Mouse (Mus musculus): ENCODE data around the gene Dusp23. TPM values are rescaled to one million over a fixed set of nuclear protein-coding genes. Genes with fewer than 3 reads are reported as not detected.

The Dusp23 gene
- polyA plus RNA-seq, 2 experiments, result 3.8 to 4.0 TPM

DNA sequence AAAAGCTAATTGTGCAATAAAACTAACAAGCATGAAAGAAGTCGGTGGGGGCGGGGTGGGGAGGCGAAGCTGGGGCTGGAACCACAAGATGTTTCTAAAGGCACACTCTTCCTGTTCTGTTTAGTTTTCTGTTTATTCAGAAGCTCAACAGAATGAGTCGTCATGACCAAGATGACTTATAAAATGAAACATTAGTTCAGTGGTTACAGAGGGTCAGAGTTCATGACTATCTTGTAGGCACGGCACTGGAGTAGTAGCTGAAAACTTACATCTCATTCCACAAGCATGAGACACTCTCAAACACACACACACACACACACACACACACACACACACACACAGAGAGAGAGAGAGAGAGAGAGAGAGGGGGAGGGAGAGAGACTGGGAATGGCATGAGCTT lies 3.5 kb upstream of the Dusp23 start:
- H3K36me3 ChIP-seq (replicated peaks; ENCODE audit: control insufficient read depth, insufficient read depth, low read depth), result no peaks in the 10 kb centered on the region
- WGBS (ENCODE audit: insufficient replicate concordance), result 60% methylated on average over 5 of the region's 5 CpGs
- no peaks in the 10 kb centered on the region for H3K9me3 ChIP-seq (ENCODE audit: control insufficient read depth, low read length)
- no peak overlapping the region for H3K4me2 ChIP-seq (ENCODE audit: low read depth)
- ATAC-seq (ENCODE audit: insufficient read depth) (no peak), DNase-seq (ENCODE audit: low read depth in 3 of 3, low spot score in 3 of 3) (no peak)
- no peak overlapping the region for H3K27ac ChIP-seq
- H3K27me3 ChIP-seq (ENCODE audit: control insufficient read depth, insufficient read depth, low read length), result no peaks in the 10 kb centered on the region
- H3K9ac ChIP-seq (replicated peaks), result no peak overlapping the region
- H3K4me1 ChIP-seq (replicated peaks; ENCODE audit: control insufficient read depth in 2 of 2, insufficient read depth in 2 of 2, low read length in 1 of 2), result no peaks in the 10 kb centered on the region
- H3K4me3 ChIP-seq (ENCODE audit: insufficient read depth in 1 of 2, low read depth in 2 of 2, low read length in 2 of 2), result no peak overlapping the region
- TF ChIP-seq CTCF (IDR thresholded peaks at IDR 0.05; ENCODE audit: low read depth) (no peak), EP300 (IDR thresholded peaks at IDR 0.05; ENCODE audit: low read depth) (no peak)

DNA sequence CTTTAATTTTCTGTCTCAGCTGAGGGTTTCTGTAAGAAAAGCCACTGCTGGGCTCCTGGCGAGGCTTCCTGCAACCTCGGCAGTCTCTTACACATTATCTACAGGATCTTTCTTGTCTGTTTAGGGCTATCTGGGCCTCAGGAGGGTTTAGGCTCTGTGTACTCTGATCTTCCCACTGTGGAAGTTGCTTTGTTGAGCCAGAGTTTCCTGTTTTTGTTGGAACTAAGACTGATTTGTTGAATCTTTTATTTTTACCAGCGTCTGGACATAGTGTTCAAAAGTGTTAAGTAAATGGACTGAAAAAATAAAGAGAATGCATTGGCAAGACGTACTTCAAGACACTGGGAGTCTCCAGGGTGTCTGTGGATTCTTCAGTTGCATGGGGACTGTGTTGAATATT lies 2.5 kb upstream of the Dusp23 start:
- WGBS (ENCODE audit: insufficient replicate concordance), result 22% methylated on average over 4 of the region's 4 CpGs
- H3K36me3 ChIP-seq (replicated peaks; ENCODE audit: control insufficient read depth, insufficient read depth, low read depth), result no peaks in the 10 kb centered on the region
- no peak overlapping the region for H3K27ac ChIP-seq
- TF ChIP-seq EP300 (IDR thresholded peaks at IDR 0.05; ENCODE audit: low read depth) (no peak), CTCF (IDR thresholded peaks at IDR 0.05; ENCODE audit: low read depth) (no peak)
- H3K4me2 ChIP-seq (ENCODE audit: low read depth), result no peak overlapping the region
- H3K27me3 ChIP-seq (ENCODE audit: control insufficient read depth, insufficient read depth, low read length), result no peaks in the 10 kb centered on the region
- H3K4me1 ChIP-seq (replicated peaks; ENCODE audit: control insufficient read depth in 2 of 2, insufficient read depth in 2 of 2, low read length in 1 of 2), result no peaks in the 10 kb centered on the region
- H3K9ac ChIP-seq (replicated peaks), result no peak overlapping the region
- DNase-seq (ENCODE audit: low read depth in 3 of 3, low spot score in 3 of 3) (no peak), ATAC-seq (ENCODE audit: insufficient read depth) (no peak)
- no peaks in the 10 kb centered on the region for H3K9me3 ChIP-seq (ENCODE audit: control insufficient read depth, low read length)
- H3K4me3 ChIP-seq (ENCODE audit: insufficient read depth in 1 of 2, low read depth in 2 of 2, low read length in 2 of 2), result no peak overlapping the region

DNA sequence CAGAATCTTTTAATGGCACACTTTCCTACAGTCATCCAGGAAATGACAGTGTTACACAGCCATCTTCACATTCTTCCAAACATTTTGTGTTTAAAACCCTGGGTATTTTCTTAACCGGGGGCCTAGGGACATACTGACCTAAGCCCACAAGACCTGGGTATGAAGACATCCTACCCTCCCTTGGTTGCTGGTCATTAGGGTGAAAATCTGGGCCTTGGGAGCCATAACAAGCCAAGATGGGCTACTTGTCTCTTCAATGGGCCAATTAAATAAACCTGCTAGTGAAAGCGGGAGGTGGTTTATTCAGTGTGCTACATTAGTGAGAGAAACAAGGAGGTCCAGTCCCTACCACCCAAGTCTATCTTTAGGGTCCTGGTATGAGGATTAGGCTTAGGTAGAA lies 1.4 kb upstream of the Dusp23 start:
- no peak overlapping the region for H3K27ac ChIP-seq
- H3K36me3 ChIP-seq (replicated peaks; ENCODE audit: control insufficient read depth, insufficient read depth, low read depth), result no peaks in the 10 kb centered on the region
- DNase-seq (ENCODE audit: low read depth in 3 of 3, low spot score in 3 of 3), result no peak
- no peak for TF ChIP-seq CTCF (IDR thresholded peaks at IDR 0.05; ENCODE audit: low read depth)
- no peak for TF ChIP-seq EP300 (IDR thresholded peaks at IDR 0.05; ENCODE audit: low read depth)
- H3K4me1 ChIP-seq (replicated peaks; ENCODE audit: control insufficient read depth in 2 of 2, insufficient read depth in 2 of 2, low read length in 1 of 2), result no peaks in the 10 kb centered on the region
- H3K27me3 ChIP-seq (ENCODE audit: control insufficient read depth, insufficient read depth, low read length), result no peaks in the 10 kb centered on the region
- H3K4me3 ChIP-seq (ENCODE audit: insufficient read depth in 1 of 2, low read depth in 2 of 2, low read length in 2 of 2), result no peak overlapping the region
- ATAC-seq (ENCODE audit: insufficient read depth), result no peak
- no peak overlapping the region for H3K4me2 ChIP-seq (ENCODE audit: low read depth)
- no peaks in the 10 kb centered on the region for H3K9me3 ChIP-seq (ENCODE audit: control insufficient read depth, low read length)
- no peak overlapping the region for H3K9ac ChIP-seq (replicated peaks)
- 56% methylated on average over 2 of the region's 2 CpGs for WGBS (ENCODE audit: insufficient replicate concordance)

DNA sequence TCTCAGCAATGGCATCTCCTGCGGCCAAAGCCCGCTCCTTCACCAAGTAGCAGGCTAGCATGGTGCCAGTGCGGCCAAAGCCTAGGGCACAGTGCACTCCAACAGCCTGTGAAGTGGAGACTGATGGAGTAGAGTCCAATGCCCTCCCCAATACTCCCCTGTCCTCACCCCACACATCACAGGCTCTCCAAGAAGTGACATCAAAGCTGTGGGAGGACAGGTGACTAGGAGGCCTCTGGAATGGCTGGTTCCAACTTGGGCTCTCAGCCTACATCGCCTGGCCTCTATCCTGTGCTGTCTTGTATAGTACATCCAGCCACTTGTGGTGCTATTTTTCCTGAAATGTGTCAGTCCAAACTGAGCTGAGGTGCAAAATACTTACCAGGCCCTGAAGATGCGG lies 1.0 kb downstream of the Dusp23 start:
- Histone ChIP-seq H3K9ac (replicated peaks) (no peak overlapping the region), H3K36me3 (replicated peaks; ENCODE audit: control insufficient read depth, insufficient read depth, low read depth) (no peaks in the 10 kb centered on the region), H3K4me2 (ENCODE audit: low read depth) (no peak overlapping the region), H3K9me3 (ENCODE audit: control insufficient read depth, low read length) (no peaks in the 10 kb centered on the region), H3K4me3 (ENCODE audit: insufficient read depth in 1 of 2, low read depth in 2 of 2, low read length in 2 of 2) (no peak overlapping the region), H3K27me3 (ENCODE audit: control insufficient read depth, insufficient read depth, low read length) (no peaks in the 10 kb centered on the region), H3K27ac (no peak overlapping the region), H3K4me1 (replicated peaks; ENCODE audit: control insufficient read depth in 2 of 2, insufficient read depth in 2 of 2, low read length in 1 of 2) (no peaks in the 10 kb centered on the region)
- DNase-seq (ENCODE audit: low read depth in 3 of 3, low spot score in 3 of 3), result no peak
- TF ChIP-seq EP300 (IDR thresholded peaks at IDR 0.05; ENCODE audit: low read depth), result no peak
- TF ChIP-seq CTCF (IDR thresholded peaks at IDR 0.05; ENCODE audit: low read depth), result no peak
- no peak for ATAC-seq (ENCODE audit: insufficient read depth)
- WGBS (ENCODE audit: insufficient replicate concordance), result 79% methylated on average over 5 of the region's 5 CpGs

DNA sequence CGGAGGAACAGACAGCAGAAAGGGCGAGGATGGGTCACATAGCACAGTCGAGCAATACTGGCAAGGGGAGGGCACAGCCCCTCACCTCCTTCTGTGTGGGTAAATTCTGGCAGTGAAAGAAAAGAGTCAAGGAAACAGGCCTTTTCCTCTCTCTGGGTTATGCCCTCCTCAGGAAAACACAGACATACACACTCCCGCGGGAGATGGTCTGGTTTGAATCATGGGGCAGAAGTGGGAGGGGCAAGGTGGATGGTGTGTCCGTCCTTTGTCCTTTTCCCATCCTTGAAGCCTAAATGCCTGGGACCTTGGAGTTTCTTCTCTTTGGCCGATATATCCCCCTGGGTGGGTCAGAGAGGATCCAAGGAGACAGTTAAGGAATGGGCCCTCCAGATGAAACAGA lies 2.9 kb downstream of the Dusp23 start:
- 57% methylated on average over 7 of the region's 7 CpGs for WGBS (ENCODE audit: insufficient replicate concordance)
- no peaks in the 10 kb centered on the region for H3K27me3 ChIP-seq (ENCODE audit: control insufficient read depth, insufficient read depth, low read length)
- H3K27ac ChIP-seq, result no peak overlapping the region
- no peaks in the 10 kb centered on the region for H3K4me1 ChIP-seq (replicated peaks; ENCODE audit: control insufficient read depth in 2 of 2, insufficient read depth in 2 of 2, low read length in 1 of 2)
- no peak overlapping the region for H3K4me2 ChIP-seq (ENCODE audit: low read depth)
- no peaks in the 10 kb centered on the region for H3K9me3 ChIP-seq (ENCODE audit: control insufficient read depth, low read length)
- no peak for ATAC-seq (ENCODE audit: insufficient read depth)
- no peak for DNase-seq (ENCODE audit: low read depth in 3 of 3, low spot score in 3 of 3)
- no peak overlapping the region for H3K9ac ChIP-seq (replicated peaks)
- no peaks in the 10 kb centered on the region for H3K36me3 ChIP-seq (replicated peaks; ENCODE audit: control insufficient read depth, insufficient read depth, low read depth)
- no peak overlapping the region for H3K4me3 ChIP-seq (ENCODE audit: insufficient read depth in 1 of 2, low read depth in 2 of 2, low read length in 2 of 2)
- TF ChIP-seq CTCF (IDR thresholded peaks at IDR 0.05; ENCODE audit: low read depth) (no peak), EP300 (IDR thresholded peaks at IDR 0.05; ENCODE audit: low read depth) (no peak)

All from liver, embryonic 14.5 days (tissue).